Mouse (Mus musculus) lung, embryonic 16.5 days (tissue): ENCODE measurements around the gene Pctp. TPM values are rescaled to one million over a fixed set of nuclear protein-coding genes. Genes with fewer than 3 reads are reported as not detected.

ENCODE experiments used
- ATAC-seq: fragments of 200-750 bp; cut with Nextera tagmentation; 2 replicates; pipeline ENCODE4 v1.8.0; 2017; ENCODE audit warnings: low read depth, mild to moderate bottlenecking, moderate library complexity
- H3K27ac ChIP-seq: fragments of 300-500 bp; sonication (generic); 2 replicates; pipeline ENCODE4 v1.5.1; 2014; ENCODE audit warnings: mild to moderate bottlenecking, control low read depth, low read length
- H3K27me3 ChIP-seq: fragments of 300-500 bp; sonication (generic); 2 replicates; pipeline ENCODE4 v1.6.1; 2014; ENCODE audit warnings: low read depth, low read length, mixed read lengths; ENCODE audit not compliant: control insufficient read depth, insufficient read depth
- H3K36me3 ChIP-seq: fragments of 300-500 bp; sonication (generic); 2 replicates; pipeline ENCODE4 v1.6.1; 2014; ENCODE audit warnings: low read length; ENCODE audit not compliant: control insufficient read depth, insufficient read depth
- H3K4me1 ChIP-seq: fragments of 300-500 bp; sonication (generic); replicated peaks from 2 replicates; pipeline ENCODE4 v1.6.1; 2014; ENCODE audit warnings: low read length, mixed read lengths; ENCODE audit not compliant: control insufficient read depth, insufficient read depth
- H3K4me2 ChIP-seq: fragments of 300-500 bp; sonication (generic); 2 replicates; pipeline ENCODE4 v1.6.1; 2014; ENCODE audit warnings: low read depth, low read length, control low read depth
- H3K4me3 ChIP-seq: fragments of 300-500 bp; sonication (generic); 2 replicates; pipeline ENCODE4 v1.5.1; 2014; ENCODE audit warnings: mild to moderate bottlenecking, low read length, control low read depth
- H3K9ac ChIP-seq: fragments of 300-500 bp; sonication (generic); 2 replicates; pipeline ENCODE4 v1.6.1; 2014; ENCODE audit warnings: low read length, control low read depth
- H3K9me3 ChIP-seq: fragments of 300-500 bp; sonication (generic); 2 replicates; pipeline ENCODE4 v1.6.1; 2016; ENCODE audit warnings: low read length; ENCODE audit not compliant: control insufficient read depth
- WGBS: fragments of 180-500 bp; shearing (Covaris S2); extraction: QIAGEN DNeasy Blood & Tissue Kit; methylation state at CpG from one replicate; pipeline ENCODE4 v1.1.7; 2014; 5-methylcytosine and 5-hydroxymethylcytosine counted together
- polyA plus RNA-seq: library from polyadenylated mRNA; unstranded; fragments of >200 nt; fragmentation: Nextera tagmentation; extraction: Ambion mirVana; gene quantifications from 2 replicates; pipeline ENCODE4 v1.2.1, GENCODE M21; 2015

Pctp gene
- polyA plus RNA-seq, 1 experiment from 2014 or later, result 10.9 TPM

GRCm38 (mm10) chr11:90033442-90033841 is 30.7 kb upstream of the Pctp start:
- Histone ChIP-seq H3K4me1 (peaks cover 28% of the 10 kb centered on the region), H3K27me3 (no peaks in the 10 kb centered on the region), H3K9me3 (0 out of 2 replicates have a peak, but pooled peaks cover 2% of the 10 kb centered on the region), H3K4me2 (peak overlapping the region; percentile 52), H3K36me3 (peaks cover 5% of the 10 kb centered on the region), H3K9ac (peak overlapping the region; percentile 49), H3K4me3 (peak overlapping the region; percentile 38), H3K27ac (no peak overlapping the region)
- 23% methylated on average over 5 of the region's 5 CpGs for WGBS
- ATAC-seq, result no peak

- Histone ChIP-seq H3K9me3 (0 out of 2 replicates have a peak, but pooled peaks cover 2% of the 10 kb centered on the region), H3K4me3 (peak overlapping the region; percentile 38), H3K9ac (peak overlapping the region; percentile 49), H3K4me2 (peak overlapping the region; percentile 52), H3K27me3 (no peaks in the 10 kb centered on the region), H3K36me3 (peaks cover 5% of the 10 kb centered on the region), H3K27ac (no peak overlapping the region), H3K4me1 (peaks cover 28% of the 10 kb centered on the region)
- no peak for ATAC-seq
- 12% methylated on average over 8 of the region's 8 CpGs for WGBS
Measured at GRCm38 (mm10) chr11:90032807-90033206, 30.1 kb upstream of the Pctp start.

GRCm38 (mm10) chr11:90031076-90031475 is 28.4 kb upstream of the Pctp start:
- Histone ChIP-seq H3K4me3 (peak overlapping the region; percentile 48), H3K9me3 (no peaks in the 10 kb centered on the region), H3K4me1 (peaks cover 28% of the 10 kb centered on the region), H3K27me3 (no peaks in the 10 kb centered on the region), H3K36me3 (peaks cover 2% of the 10 kb centered on the region; the same call in 1 of the 2 replicates), H3K27ac (no peak overlapping the region), H3K9ac (peak overlapping the region; percentile 54), H3K4me2 (peak overlapping the region; percentile 61)
- 38% methylated on average over 7 of the region's 7 CpGs for WGBS
- no peak for ATAC-seq

GRCm38 (mm10) chr11:90030557-90030956 is 27.9 kb upstream of the Pctp start:
- Histone ChIP-seq H3K4me2 (peak overlapping the region; percentile 61), H3K9ac (peak overlapping the region; percentile 54), H3K9me3 (no peaks in the 10 kb centered on the region), H3K36me3 (no peaks in the 10 kb centered on the region), H3K4me3 (peak overlapping the region; percentile 48), H3K27me3 (no peaks in the 10 kb centered on the region), H3K4me1 (peaks cover 28% of the 10 kb centered on the region), H3K27ac (no peak overlapping the region)
- peak; percentile 58 for ATAC-seq
- WGBS, result under 1% methylated on average over 15 of the region's 15 CpGs

GRCm38 (mm10) chr11:90029841-90030398 is 27.2 kb upstream of the Pctp start, which contains the start of gene Tmem100:
Tmem100 (plus strand) TSS chr11:90030348.
- peak within 1 kb of the TSS; percentile 48 for H3K4me3 ChIP-seq
- no peaks in the 10 kb centered on the region for H3K27me3 ChIP-seq
- ATAC-seq, result 0 out of 2 replicates have a peak, but pooled peaks have one; percentile 6
- H3K27ac ChIP-seq, result peak within 1 kb of the TSS; percentile 48; the same call in 1 of the 2 replicates
- 42% methylated on average over 13 of the region's 13 CpGs for WGBS
- H3K9me3 ChIP-seq, result no peaks in the 10 kb centered on the region
- peak within 1 kb of the TSS; percentile 61 for H3K4me2 ChIP-seq
- H3K36me3 ChIP-seq, result no peaks in the 10 kb centered on the region
- H3K9ac ChIP-seq, result peak within 1 kb of the TSS; percentile 54
- peaks cover 28% of the 10 kb centered on the region for H3K4me1 ChIP-seq

- H3K9ac ChIP-seq, result peak overlapping the region; percentile 49
Measured at GRCm38 (mm10) chr11:90029354-90029753, 26.7 kb upstream of the Pctp start.

GRCm38 (mm10) chr11:90028746-90029145 is 26.1 kb upstream of the Pctp start:
- peaks cover 25% of the 10 kb centered on the region for H3K4me1 ChIP-seq
- no peak for ATAC-seq
- 88% methylated on average over 8 of the region's 8 CpGs for WGBS
- no peaks in the 10 kb centered on the region for H3K27me3 ChIP-seq
- no peak overlapping the region for H3K4me2 ChIP-seq
- H3K9ac ChIP-seq, result no peak overlapping the region
- H3K27ac ChIP-seq, result no peak overlapping the region
- no peaks in the 10 kb centered on the region for H3K9me3 ChIP-seq
- H3K4me3 ChIP-seq, result no peak overlapping the region
- H3K36me3 ChIP-seq, result no peaks in the 10 kb centered on the region

More at GRCm38 (mm10) chr11:90029354-90029753, 26.7 kb upstream of the Pctp start:
- Histone ChIP-seq H3K36me3 (no peaks in the 10 kb centered on the region), H3K4me3 (peak overlapping the region; percentile 42), H3K9me3 (no peaks in the 10 kb centered on the region), H3K4me2 (peak overlapping the region; percentile 61), H3K4me1 (peaks cover 25% of the 10 kb centered on the region), H3K27ac (peak overlapping the region; percentile 48; the same call in 1 of the 2 replicates), H3K27me3 (no peaks in the 10 kb centered on the region)
- ATAC-seq, result peak; percentile 56; the same call in 1 of the 2 replicates
- WGBS, result 15% methylated on average over 10 of the region's 10 CpGs

GRCm38 (mm10) chr11:90027216-90027615 is 24.5 kb upstream of the Pctp start:
- Histone ChIP-seq H3K4me2 (no peak overlapping the region), H3K4me1 (peaks cover 17% of the 10 kb centered on the region), H3K36me3 (no peaks in the 10 kb centered on the region), H3K9me3 (no peaks in the 10 kb centered on the region), H3K9ac (no peak overlapping the region), H3K4me3 (no peak overlapping the region), H3K27me3 (no peaks in the 10 kb centered on the region), H3K27ac (no peak overlapping the region)
- ATAC-seq, result no peak
- 46% methylated on average over 7 of the region's 7 CpGs for WGBS

GRCm38 (mm10) chr11:90026802-90027174 is 24.1 kb upstream of the Pctp start:
- WGBS, result 47% methylated on average over 5 of the region's 5 CpGs

More at GRCm38 (mm10) chr11:90026802-90027174, 24.1 kb upstream of the Pctp start:
- Histone ChIP-seq H3K36me3 (no peaks in the 10 kb centered on the region), H3K4me3 (no peak overlapping the region), H3K27me3 (no peaks in the 10 kb centered on the region), H3K4me2 (no peak overlapping the region), H3K9ac (no peak overlapping the region), H3K9me3 (no peaks in the 10 kb centered on the region), H3K27ac (no peak overlapping the region), H3K4me1 (peaks cover 17% of the 10 kb centered on the region)
- ATAC-seq, result no peak
